Mouse (Mus musculus) embryonic facial prominence, embryonic 12.5 days (tissue): Measurements from ENCODE around the gene Calcoco1. TPM values are rescaled to one million over a fixed set of nuclear protein-coding genes. Genes with fewer than 3 reads are reported as not detected.

Experiments
- ATAC-seq: fragments of 200-750 bp; cut with Nextera tagmentation; 2 replicates; pipeline ENCODE4 v1.8.0; 2017; ENCODE audit not compliant: insufficient number of reproducible peaks, insufficient read depth, low FRiP score, low TSS enrichment
- H3K27ac ChIP-seq: fragments of 300-500 bp; sonication (generic); 2 replicates; pipeline ENCODE4 v1.5.1; 2016; ENCODE audit warnings: mild to moderate bottlenecking
- H3K27me3 ChIP-seq: fragments of 300-500 bp; sonication (generic); 2 replicates; pipeline ENCODE4 v1.6.1; 2016; ENCODE audit warnings: mild to moderate bottlenecking, moderate library complexity
- H3K36me3 ChIP-seq: fragments of 300-500 bp; sonication (generic); 2 replicates; pipeline ENCODE4 v1.6.1; 2016; ENCODE audit warnings: mild to moderate bottlenecking
- H3K4me1 ChIP-seq: fragments of 300-500 bp; sonication (generic); 2 replicates; pipeline ENCODE4 v1.6.1; 2016
- H3K4me2 ChIP-seq: fragments of 300-500 bp; sonication (generic); replicated peaks from 2 replicates; pipeline ENCODE4 v1.6.1; 2016; ENCODE audit warnings: mild to moderate bottlenecking, moderate library complexity
- H3K4me3 ChIP-seq: fragments of 300-500 bp; sonication (generic); 2 replicates; pipeline ENCODE4 v1.5.1; 2016; ENCODE audit warnings: mild to moderate bottlenecking
- H3K9ac ChIP-seq: fragments of 300-500 bp; sonication (generic); 2 replicates; pipeline ENCODE4 v1.6.1; 2016; ENCODE audit warnings: mild to moderate bottlenecking, moderate library complexity
- H3K9me3 ChIP-seq: fragments of 300-500 bp; sonication (generic); 2 replicates; pipeline ENCODE4 v1.6.1; 2016; ENCODE audit warnings: mild to moderate bottlenecking, moderate library complexity
- WGBS: fragments of 180-500 bp; shearing (Covaris S2); methylation state at CpG from one replicate; pipeline ENCODE4 v1.1.7; 2016; 5-methylcytosine and 5-hydroxymethylcytosine counted together
- polyA plus RNA-seq: library from polyadenylated mRNA; unstranded; fragments of >200 nt; fragmentation: Nextera tagmentation; extraction: Ambion mirVana; gene quantifications from 2 replicates; pipeline ENCODE4 v1.2.1, GENCODE M21; 2016

Gene Calcoco1
- polyA plus RNA-seq: 46.4 and 50.2 TPM in 2 replicates

- ATAC-seq: peak; percentile 99
- peak within 1 kb of the TSS; percentile 69 for H3K4me3 ChIP-seq
- peak within 1 kb of the TSS; percentile 63 for H3K4me2 ChIP-seq
- H3K36me3 ChIP-seq: peaks cover 18% of the 10 kb centered on the region
- H3K27ac ChIP-seq: peak within 1 kb of the TSS; percentile 54; the same call in 1 of the 2 replicates
- under 1% methylated on average over 27 of the region's 27 CpGs for WGBS
- H3K4me1 ChIP-seq: peaks cover 13% of the 10 kb centered on the region
- H3K9me3 ChIP-seq: no peaks in the 10 kb centered on the region
- H3K27me3 ChIP-seq: no peaks in the 10 kb centered on the region
- peak within 1 kb of the TSS; percentile 56 for H3K9ac ChIP-seq
These were observed at the start of gene Calcoco1 for GRCm38 (mm10) chr15:102721980-102722475. TSS of gene Calcoco1 (minus strand) at chr15:102722178.

- Histone ChIP-seq H3K27me3 (peaks cover 13% of the 10 kb centered on the region), H3K4me3 (no peak overlapping the region), H3K36me3 (no peaks in the 10 kb centered on the region), H3K27ac (no peak overlapping the region), H3K4me2 (no peak overlapping the region), H3K4me1 (no peaks in the 10 kb centered on the region), H3K9me3 (no peaks in the 10 kb centered on the region), H3K9ac (no peak overlapping the region)
- no peak for ATAC-seq
- WGBS: 41% methylated on average over 7 of the region's 7 CpGs
These were observed 48.9 kb upstream of the Calcoco1 start for GRCm38 (mm10) chr15:102770866-102771265.

- no peaks in the 10 kb centered on the region for H3K36me3 ChIP-seq
- peaks cover 40% of the 10 kb centered on the region for H3K27me3 ChIP-seq
These were observed 43.2 kb upstream of the Calcoco1 start for GRCm38 (mm10) chr15:102765207-102765606.

GRCm38 (mm10) chr15:102761745-102762378, 39.9 kb upstream of the Calcoco1 start:
- Histone ChIP-seq H3K27ac (no peak overlapping the region), H3K4me3 (no peak overlapping the region), H3K4me2 (no peak overlapping the region), H3K27me3 (peaks cover 43% of the 10 kb centered on the region), H3K36me3 (no peaks in the 10 kb centered on the region), H3K9ac (no peak overlapping the region), H3K4me1 (no peaks in the 10 kb centered on the region), H3K9me3 (peaks cover 2% of the 10 kb centered on the region; the same call in 1 of the 2 replicates)
- WGBS: 10% methylated on average over 7 of the region's 7 CpGs
- no peak for ATAC-seq

More at GRCm38 (mm10) chr15:102765207-102765606, 43.2 kb upstream of the Calcoco1 start:
- ATAC-seq: no peak
- WGBS: 41% methylated on average over 2 of the region's 2 CpGs
- Histone ChIP-seq H3K9me3 (peaks cover 2% of the 10 kb centered on the region; the same call in 1 of the 2 replicates), H3K4me2 (no peak overlapping the region), H3K4me1 (no peaks in the 10 kb centered on the region), H3K9ac (no peak overlapping the region), H3K27ac (no peak overlapping the region), H3K4me3 (no peak overlapping the region)

- 94% methylated on average over 1 of the region's 1 CpGs for WGBS
- Histone ChIP-seq H3K27ac (no peak overlapping the region), H3K4me1 (no peaks in the 10 kb centered on the region), H3K9me3 (peaks cover 2% of the 10 kb centered on the region; the same call in 1 of the 2 replicates), H3K27me3 (peaks cover 56% of the 10 kb centered on the region), H3K4me2 (no peak overlapping the region), H3K9ac (no peak overlapping the region), H3K36me3 (no peaks in the 10 kb centered on the region), H3K4me3 (no peak overlapping the region)
- ATAC-seq: no peak
These were observed 35.7 kb upstream of the Calcoco1 start for GRCm38 (mm10) chr15:102757686-102758085.

GRCm38 (mm10) chr15:102755053-102755452, 33.1 kb upstream of the Calcoco1 start:
- Histone ChIP-seq H3K36me3 (no peaks in the 10 kb centered on the region), H3K9ac (no peak overlapping the region), H3K4me1 (no peaks in the 10 kb centered on the region), H3K27me3 (peaks cover 68% of the 10 kb centered on the region), H3K4me3 (no peak overlapping the region), H3K4me2 (no peak overlapping the region), H3K9me3 (no peaks in the 10 kb centered on the region), H3K27ac (no peak overlapping the region)
- WGBS: 39% methylated on average over 5 of the region's 5 CpGs
- ATAC-seq: no peak

- no peaks in the 10 kb centered on the region for H3K9me3 ChIP-seq
- peaks cover 68% of the 10 kb centered on the region for H3K27me3 ChIP-seq
- no peak overlapping the region for H3K4me3 ChIP-seq
- WGBS: 61% methylated on average over 7 of the region's 7 CpGs
- no peak overlapping the region for H3K4me2 ChIP-seq
- no peak overlapping the region for H3K9ac ChIP-seq
- H3K36me3 ChIP-seq: no peaks in the 10 kb centered on the region
- no peaks in the 10 kb centered on the region for H3K4me1 ChIP-seq
- ATAC-seq: no peak
- H3K27ac ChIP-seq: no peak overlapping the region
These were observed 32.4 kb upstream of the Calcoco1 start for GRCm38 (mm10) chr15:102754361-102754760.

GRCm38 (mm10) chr15:102753170-102753569, 31.2 kb upstream of the Calcoco1 start:
- peak; percentile 43; the same call in 1 of the 2 replicates for ATAC-seq
- Histone ChIP-seq H3K27ac (no peak overlapping the region), H3K4me2 (no peak overlapping the region), H3K4me1 (no peaks in the 10 kb centered on the region), H3K9me3 (no peaks in the 10 kb centered on the region), H3K4me3 (no peak overlapping the region), H3K27me3 (peaks cover 77% of the 10 kb centered on the region), H3K36me3 (no peaks in the 10 kb centered on the region), H3K9ac (no peak overlapping the region)
- 3% methylated on average over 13 of the region's 13 CpGs for WGBS

- H3K27me3 ChIP-seq: peaks cover 86% of the 10 kb centered on the region
- ATAC-seq: no peak
- H3K9ac ChIP-seq: no peak overlapping the region
- H3K4me1 ChIP-seq: peaks cover 7% of the 10 kb centered on the region; the same call in 1 of the 2 replicates
- H3K36me3 ChIP-seq: no peaks in the 10 kb centered on the region
- no peak overlapping the region for H3K4me2 ChIP-seq
- H3K27ac ChIP-seq: no peak overlapping the region
- H3K9me3 ChIP-seq: no peaks in the 10 kb centered on the region
- H3K4me3 ChIP-seq: no peak overlapping the region
- 48% methylated on average over 1 of the region's 1 CpGs for WGBS
These were observed 30.2 kb upstream of the Calcoco1 start for GRCm38 (mm10) chr15:102752164-102752563.

- H3K36me3 ChIP-seq: no peaks in the 10 kb centered on the region
- no peak for ATAC-seq
- H3K4me3 ChIP-seq: no peak overlapping the region
- H3K27me3 ChIP-seq: peaks cover 94% of the 10 kb centered on the region
- WGBS: 81% methylated on average over 5 of the region's 5 CpGs
- no peak overlapping the region for H3K4me2 ChIP-seq
- peaks cover 15% of the 10 kb centered on the region; the same call in 1 of the 2 replicates for H3K4me1 ChIP-seq
- H3K27ac ChIP-seq: no peak overlapping the region
- no peaks in the 10 kb centered on the region for H3K9me3 ChIP-seq
- H3K9ac ChIP-seq: no peak overlapping the region
These were observed 28.3 kb upstream of the Calcoco1 start for GRCm38 (mm10) chr15:102750241-102750640.

GRCm38 (mm10) chr15:102749103-102749502, 27.1 kb upstream of the Calcoco1 start:
- peaks cover 94% of the 10 kb centered on the region for H3K27me3 ChIP-seq
- no peak overlapping the region for H3K27ac ChIP-seq
- WGBS: 76% methylated on average over 1 of the region's 1 CpGs
- no peak for ATAC-seq
- H3K9ac ChIP-seq: no peak overlapping the region
- no peaks in the 10 kb centered on the region for H3K9me3 ChIP-seq
- no peaks in the 10 kb centered on the region for H3K36me3 ChIP-seq
- H3K4me1 ChIP-seq: peaks cover 16% of the 10 kb centered on the region; the same call in 1 of the 2 replicates
- no peak overlapping the region for H3K4me2 ChIP-seq
- no peak overlapping the region for H3K4me3 ChIP-seq

- Histone ChIP-seq H3K36me3 (no peaks in the 10 kb centered on the region), H3K9me3 (no peaks in the 10 kb centered on the region), H3K4me3 (no peak overlapping the region), H3K4me2 (peak overlapping the region; percentile 75), H3K27me3 (peaks cover 97% of the 10 kb centered on the region), H3K4me1 (peaks cover 18% of the 10 kb centered on the region; the same call in 1 of the 2 replicates), H3K27ac (no peak overlapping the region), H3K9ac (no peak overlapping the region)
- WGBS: 22% methylated on average over 8 of the region's 8 CpGs
- no peak for ATAC-seq
These were observed 25.9 kb upstream of the Calcoco1 start for GRCm38 (mm10) chr15:102747853-102748252.
